Mouse (Mus musculus): ENCODE measurements around the gene Myof.

The Myof gene

DNA sequence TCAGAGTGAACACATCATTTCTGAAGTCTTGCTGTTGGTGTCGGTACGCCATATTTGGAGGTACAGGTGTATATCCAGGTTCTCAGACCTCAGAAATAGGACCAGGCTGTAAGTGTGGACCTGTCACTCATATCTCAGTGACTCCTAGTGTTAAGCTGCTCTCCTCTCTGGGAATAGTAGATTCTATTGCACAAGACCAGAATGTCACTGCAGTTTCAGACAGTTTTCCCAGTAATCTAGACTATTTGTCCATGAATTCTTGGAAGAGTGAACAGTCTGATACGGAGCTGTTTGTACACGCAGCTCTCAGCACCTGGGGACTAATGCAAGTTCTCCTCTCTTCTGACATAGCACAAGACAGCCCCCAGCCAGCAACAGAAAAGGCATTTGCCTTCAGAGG, 42.4 kb downstream of the Myof start:
- DNase-seq: no peak

DNA sequence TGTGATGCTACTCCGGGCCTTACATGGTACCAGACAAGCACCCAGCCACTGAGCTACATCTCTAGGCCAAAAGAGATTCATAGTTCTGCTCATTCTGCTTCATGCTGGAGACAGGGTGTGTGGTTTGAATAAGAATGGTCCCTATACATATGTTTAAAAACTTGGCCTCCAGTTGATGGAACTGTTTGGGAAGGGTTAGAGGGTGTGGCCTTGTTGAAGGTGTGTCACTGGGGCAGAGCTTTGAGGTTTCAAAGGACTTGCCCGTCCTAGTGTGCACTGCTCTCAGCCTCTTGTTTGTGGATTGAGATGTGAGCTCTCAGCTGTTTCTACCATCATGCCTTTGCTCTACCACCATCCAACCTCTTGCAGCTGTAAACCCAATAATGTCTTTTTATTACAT, 43.4 kb downstream of the Myof start:
- peak; percentile 57 for DNase-seq

DNA sequence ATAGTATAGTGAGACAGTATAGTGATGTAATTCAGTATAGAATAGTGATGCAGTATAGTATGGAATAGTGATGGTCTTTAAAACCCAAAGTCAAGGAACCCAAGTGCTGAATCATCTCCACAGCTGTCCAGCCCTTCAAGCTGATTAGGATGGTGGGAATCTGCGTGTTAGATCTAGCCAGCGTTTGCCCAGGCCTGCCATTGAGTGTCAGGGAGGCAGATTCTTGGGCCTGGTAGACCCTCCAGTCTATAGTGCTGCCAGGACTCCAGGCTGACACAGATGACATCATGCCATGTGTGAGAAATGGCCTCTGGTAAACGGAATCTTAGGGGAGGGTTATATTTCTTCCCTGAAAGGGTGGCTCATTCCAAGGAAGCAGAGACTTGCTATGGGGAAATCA, 49.1 kb downstream of the Myof start:
- DNase-seq: peak; percentile 64

GRCm38 (mm10) chr19:37992184-37992554, 51.2 kb downstream of the Myof start:
- DNase-seq: no peak

GRCm38 (mm10) chr19:37991399-37992183, 51.8 kb downstream of the Myof start:
- DNase-seq: peak; percentile 93

DNA sequence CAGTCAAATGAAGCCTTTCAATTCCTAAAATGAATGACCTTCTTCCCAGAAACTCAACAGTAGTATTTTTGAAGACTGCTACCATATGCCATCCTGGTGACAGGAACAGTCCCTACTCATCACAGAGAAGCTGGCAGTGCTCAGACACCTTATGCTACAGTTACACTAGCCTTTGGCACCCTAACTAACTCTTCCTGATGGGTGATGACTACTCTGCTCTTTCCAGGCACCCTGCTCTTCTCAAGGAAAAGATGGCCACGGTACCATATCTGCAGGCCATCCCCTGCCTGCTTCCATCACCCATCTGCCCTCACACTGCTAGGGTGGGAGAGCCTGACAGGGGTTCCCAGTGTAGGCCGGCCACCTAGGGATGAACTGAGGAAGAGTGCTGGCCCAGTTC, 53.4 kb downstream of the Myof start:
- peak; percentile 66 for DNase-seq

- DNase-seq: peak; percentile 83
Observed at GRCm38 (mm10) chr19:37988156-37988555, 55.2 kb downstream of the Myof start.

DNA sequence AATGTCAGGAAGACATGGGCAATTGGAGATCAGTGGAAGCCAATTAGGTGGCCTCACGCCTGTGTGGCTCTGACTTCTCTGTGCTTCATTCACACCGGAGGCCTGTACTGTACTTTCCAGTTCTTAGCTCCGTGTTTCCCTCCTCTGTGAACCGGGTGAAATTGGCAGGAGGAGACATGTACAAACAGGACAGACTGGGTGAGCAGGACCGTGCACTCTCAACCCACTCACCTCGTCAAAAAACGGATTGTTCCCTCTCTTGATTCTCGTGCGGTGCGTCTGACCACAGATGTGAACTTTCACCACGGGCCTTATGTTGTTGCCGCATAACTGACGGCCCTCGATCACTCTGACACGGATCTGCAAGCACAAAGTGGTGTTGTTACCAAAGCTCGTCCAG, 57.6 kb downstream of the Myof start:
- DNase-seq: peak; percentile 56

DNA sequence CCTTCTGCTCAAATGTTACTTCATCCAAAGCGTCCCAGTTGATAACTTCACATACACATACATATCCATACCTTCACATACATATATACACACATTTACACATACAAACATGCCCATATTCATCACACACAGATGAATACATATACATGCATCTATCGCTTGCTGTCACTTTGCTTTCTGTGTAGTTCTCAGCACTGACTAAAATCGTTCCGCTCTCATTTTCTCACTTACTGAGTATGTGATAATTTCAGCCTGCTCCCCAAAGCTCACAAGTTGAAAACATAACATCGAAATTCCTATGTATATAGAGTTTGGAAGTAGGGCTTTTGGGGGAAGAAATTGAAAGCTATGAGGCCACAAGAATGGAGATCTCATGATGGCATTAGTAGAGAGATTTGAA, 67.4 kb downstream of the Myof start:
- DNase-seq: peak; percentile 12

- peak; percentile 57 for DNase-seq
Observed at GRCm38 (mm10) chr19:37970571-37970970, 72.8 kb downstream of the Myof start.

DNA sequence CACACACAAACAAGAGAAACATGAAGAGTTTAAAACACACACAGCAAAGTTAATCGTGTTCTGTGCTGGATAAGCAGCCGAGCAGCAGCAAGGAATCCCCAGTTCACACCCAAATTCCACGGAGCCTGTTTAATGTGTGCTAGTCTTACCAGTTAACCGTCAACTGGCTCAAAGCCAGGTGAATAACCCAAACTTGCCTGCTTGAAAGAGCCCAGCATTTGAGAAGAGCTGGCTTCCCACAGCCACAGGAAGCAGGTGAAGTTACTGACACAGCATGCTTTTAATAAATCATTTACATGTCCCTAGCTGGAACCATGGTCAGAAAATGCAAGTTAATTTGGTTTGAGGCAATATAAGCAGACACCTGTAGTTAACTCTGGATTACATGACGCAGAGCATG, 73.4 kb downstream of the Myof start:
- no peak for DNase-seq

DNA sequence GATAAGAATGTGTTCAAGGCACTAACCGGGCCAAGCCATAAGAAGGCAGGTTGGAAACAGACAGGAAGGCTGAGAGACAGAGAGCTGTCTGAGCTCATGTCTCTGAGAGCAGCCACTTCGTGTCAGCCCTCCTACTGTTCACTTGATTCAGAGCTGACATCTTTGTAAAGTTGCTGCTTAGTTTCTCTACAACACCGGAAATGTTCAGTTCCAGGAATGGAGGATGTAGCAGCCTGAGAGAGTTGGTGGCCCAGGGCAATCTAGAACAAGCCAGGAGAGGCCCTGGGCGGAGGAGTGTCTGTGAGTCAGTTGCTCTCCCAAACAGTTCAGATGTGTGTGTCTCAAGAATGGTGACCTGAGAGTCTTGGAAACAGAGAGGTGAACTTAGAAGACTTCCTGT, 77.5 kb downstream of the Myof start:
- peak; percentile 81 for DNase-seq

- peak; percentile 72 for DNase-seq
Observed at GRCm38 (mm10) chr19:37963421-37963820, 80.0 kb downstream of the Myof start.

- peak; percentile 79 for DNase-seq
Observed at GRCm38 (mm10) chr19:37960791-37961190, 82.6 kb downstream of the Myof start.

GRCm38 (mm10) chr19:37959543-37960215, 83.7 kb downstream of the Myof start:
- DNase-seq: peak; percentile 80

GRCm38 (mm10) chr19:37959076-37959475, 84.3 kb downstream of the Myof start:
- DNase-seq: peak; percentile 66

GRCm38 (mm10) chr19:37957256-37957655, 86.1 kb downstream of the Myof start:
- peak; percentile 98 for DNase-seq

DNA sequence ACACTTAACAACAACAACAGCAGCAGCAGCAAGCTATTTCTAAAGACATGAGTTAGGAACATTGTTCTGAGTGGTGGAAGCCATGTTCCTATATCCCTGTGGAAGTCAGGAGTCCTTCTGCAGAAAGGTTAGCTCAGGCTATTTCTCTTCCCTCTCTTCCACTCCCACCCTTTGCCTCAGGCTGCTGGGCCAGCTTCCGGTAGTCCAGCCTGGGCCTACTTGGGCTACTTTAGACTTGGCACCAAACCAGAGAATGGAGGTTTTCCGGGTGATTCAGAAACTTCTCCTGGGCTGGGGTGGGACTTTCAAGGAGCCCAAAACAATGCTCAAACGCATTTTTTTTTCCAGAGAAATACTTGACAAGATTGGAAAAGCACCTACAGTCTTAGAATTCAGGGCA, 87.4 kb downstream of the Myof start:
- DNase-seq: peak; percentile 93

DNA sequence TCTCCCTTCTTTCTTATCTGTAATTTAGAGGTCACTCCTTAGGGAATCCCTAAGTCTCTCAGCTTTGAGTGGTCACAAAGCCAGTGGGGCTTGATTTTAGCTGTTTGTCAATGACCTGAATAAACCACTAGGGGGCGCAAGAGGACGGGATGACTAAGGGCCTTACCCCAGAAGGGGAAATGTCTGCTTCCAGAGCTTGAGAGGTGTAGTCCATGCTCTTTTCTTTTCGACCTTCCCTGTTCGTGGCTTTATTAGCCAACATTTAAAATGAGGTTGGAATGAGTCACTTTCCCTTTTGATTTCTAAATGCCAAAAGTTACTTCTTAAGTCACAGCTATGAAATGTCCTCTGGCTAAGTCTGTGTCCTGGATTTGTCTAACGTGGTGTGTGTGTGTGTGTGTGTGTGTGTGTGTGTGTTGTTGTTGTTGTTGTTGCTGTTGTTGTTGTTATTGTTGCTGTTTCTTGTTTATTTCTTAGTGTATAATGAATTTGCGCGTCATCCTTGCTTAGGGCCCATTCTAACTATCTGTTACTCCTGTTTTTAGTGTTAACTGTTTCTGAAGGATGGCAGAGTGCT, 87.9 kb downstream of the Myof start:
- DNase-seq: peak; percentile 97

GRCm38 (mm10) chr19:37954772-37955171, 88.6 kb downstream of the Myof start:
- peak; percentile 19 for DNase-seq

DNA sequence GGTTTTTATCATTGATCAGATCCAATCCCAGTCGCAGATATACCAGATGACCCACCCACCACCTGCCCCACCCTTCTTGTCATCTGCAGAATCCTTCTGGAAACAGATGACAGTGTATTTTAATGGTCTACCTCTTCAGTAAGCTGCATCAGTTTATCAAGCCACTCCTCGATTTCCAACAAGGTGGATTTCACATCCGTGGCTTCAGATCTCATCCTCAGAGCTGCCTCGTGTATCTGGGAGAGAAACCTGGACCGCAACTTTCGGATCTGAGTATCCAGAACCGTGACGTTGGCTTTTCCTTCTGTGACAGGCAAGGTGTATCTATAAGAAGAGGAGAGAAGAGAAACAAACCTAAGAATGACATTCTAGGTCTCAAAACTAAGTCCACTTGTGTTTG, 89.1 kb downstream of the Myof start:
- DNase-seq: peak; percentile 60

- DNase-seq: peak; percentile 74
Observed at GRCm38 (mm10) chr19:37946696-37947095, 96.7 kb downstream of the Myof start.

DNA sequence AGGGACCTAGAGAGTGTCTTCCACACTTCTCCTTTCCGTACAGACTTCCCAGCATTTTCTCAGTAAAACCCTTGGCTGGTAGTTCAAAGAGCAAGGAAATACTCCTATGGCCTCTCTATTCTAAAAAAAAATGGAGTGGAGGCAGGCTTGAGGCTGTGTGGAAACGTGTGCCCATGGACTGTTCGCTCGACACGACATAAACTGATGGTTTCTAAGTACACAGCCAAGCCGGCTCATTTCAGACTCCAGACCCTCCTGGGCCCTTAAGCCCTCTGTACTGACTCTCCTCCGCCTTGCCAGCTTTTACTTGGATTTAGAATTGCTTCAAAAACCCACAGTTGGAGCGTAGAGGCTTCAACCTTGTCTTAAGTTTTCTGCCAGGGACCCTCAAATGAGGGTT, 97.3 kb downstream of the Myof start:
- peak; percentile 55 for DNase-seq

DNA sequence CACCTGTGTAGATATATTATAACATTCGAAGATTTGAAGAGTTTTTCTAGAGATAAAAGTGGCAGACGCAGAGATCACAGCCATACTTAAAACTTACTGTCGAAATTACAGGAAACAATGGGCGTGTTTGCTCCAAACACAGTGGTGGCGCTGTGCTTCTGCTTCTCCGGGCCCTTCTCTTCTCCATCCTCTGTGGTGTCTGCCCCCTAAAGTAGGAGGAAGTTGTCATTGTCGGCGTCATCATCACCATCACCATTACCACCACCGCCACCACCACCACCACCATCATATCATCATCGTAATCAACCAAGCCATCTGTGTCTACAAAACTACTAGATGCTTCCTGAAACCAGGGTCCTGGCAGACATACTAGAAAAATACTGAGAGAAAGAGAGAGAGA, 104.2 kb downstream of the Myof start:
- no peak for DNase-seq

Data from heart, adult 11 months (tissue).